Mouse (Mus musculus) cerebellum, postnatal 25 days (tissue): ENCODE results near the gene Grid1.

Experiments used
- DNase-seq, 2 experiments: peaks; one replicate each; pipeline ENCODE4 v3.0.0; 2021; ENCODE audit warnings: mixed read lengths in 2 of 2

Grid1 gene

GRCm38 (mm10) chr14:35468254-35468653, 648.3 kb downstream of the Grid1 start:
- no peak for DNase-seq

- DNase-seq = no peak
These were observed 666.1 kb downstream of the Grid1 start for GRCm38 (mm10) chr14:35486017-35486416.

GRCm38 (mm10) chr14:35502324-35502723, 682.4 kb downstream of the Grid1 start:
- DNase-seq = peak in 1 of 2 experiments; percentile 26

GRCm38 (mm10) chr14:35519402-35519801, 699.5 kb downstream of the Grid1 start:
- DNase-seq = no peak

- no peak for DNase-seq
These were observed 718.9 kb downstream of the Grid1 start for GRCm38 (mm10) chr14:35538835-35539234.

GRCm38 (mm10) chr14:35541254-35541991, 721.5 kb downstream of the Grid1 start:
- DNase-seq = no peak

- DNase-seq = no peak
These were observed 722.1 kb downstream of the Grid1 start for GRCm38 (mm10) chr14:35541992-35542380.

GRCm38 (mm10) chr14:35554288-35554687, 734.4 kb downstream of the Grid1 start:
- peak; percentile 34 to 50 for DNase-seq

- no peak for DNase-seq
These were observed 741.5 kb downstream of the Grid1 start for GRCm38 (mm10) chr14:35561244-35561893.

- no peak for DNase-seq
These were observed 753.1 kb downstream of the Grid1 start for GRCm38 (mm10) chr14:35572991-35573502.

GRCm38 (mm10) chr14:35574489-35574888, 754.6 kb downstream of the Grid1 start:
- DNase-seq = no peak

GRCm38 (mm10) chr14:35575285-35575684, 755.4 kb downstream of the Grid1 start:
- DNase-seq = no peak

- no peak for DNase-seq
These were observed 805.8 kb downstream of the Grid1 start for GRCm38 (mm10) chr14:35625749-35626148.
